Mouse (Mus musculus) CH12.LX (cell line): ENCODE results near the gene Ndufs1. TPM values are rescaled to one million over a fixed set of nuclear protein-coding genes. Genes with fewer than 3 reads are reported as not detected.

ENCODE experiments used
- DNase-seq: peaks from one replicate; pipeline ENCODE4 v3.0.0-alpha.2; 2013; ENCODE audit errors: extremely low read depth
- H3K27ac ChIP-seq: 2 replicates; pipeline ENCODE4 v1.5.1; 2012; ENCODE audit warnings: low read depth, mild to moderate bottlenecking, control low read depth, moderate library complexity; ENCODE audit not compliant: insufficient read depth
- H3K27me3 ChIP-seq: replicated peaks from 2 replicates; pipeline ENCODE3; 2012; ENCODE audit warnings: inconsistent platforms
- H3K36me3 ChIP-seq, 2 experiments: replicated peaks in 1 of 2; 2 replicates each; pipeline versions ENCODE3 to v1.6.1; 2012; ENCODE audit warnings: inconsistent platforms in 1 of 2, low read length in 1 of 2, mild to moderate bottlenecking in 1 of 2, mixed read lengths in 1 of 2, moderate library complexity in 1 of 2; ENCODE audit not compliant: control insufficient read depth in 1 of 2, insufficient read depth in 1 of 2
- H3K4me1 ChIP-seq, 2 experiments: 2 replicates each; pipeline ENCODE4 v1.6.1; 2012; ENCODE audit warnings: inconsistent platforms in 1 of 2, moderate library complexity in 1 of 2; ENCODE audit not compliant: insufficient read depth in 2 of 2, control insufficient read depth in 1 of 2
- H3K4me2 ChIP-seq: 2 replicates; pipeline ENCODE4 v1.6.1; 2012; ENCODE audit warnings: low read depth, mild to moderate bottlenecking, control low read depth; ENCODE audit not compliant: poor library complexity, insufficient read depth, severe bottlenecking
- H3K4me3 ChIP-seq, 3 experiments: fragments of 150-350 bp in 1 of 3; sonication (generic) in 1 of 3; replicated peaks in 1 of 3; 2 replicates each; pipeline versions ENCODE3 to v1.5.1; 2011 to 2012; ENCODE audit warnings: low read depth in 2 of 3, low read length in 2 of 3, mild to moderate bottlenecking in 2 of 3, moderate library complexity in 2 of 3, control low read depth in 1 of 3, improper control_type of control experiment in 1 of 3, inconsistent platforms in 1 of 3, mixed read lengths in 1 of 3; ENCODE audit not compliant: poor library complexity in 1 of 3
- H3K79me2 ChIP-seq: replicated peaks from 2 replicates; pipeline ENCODE4 v1.6.1; 2012; ENCODE audit warnings: mild to moderate bottlenecking, moderate library complexity; ENCODE audit not compliant: control insufficient read depth, poor library complexity, insufficient read depth, severe bottlenecking; ENCODE audit errors: extremely low read depth
- H3K9ac ChIP-seq: 2 replicates; pipeline ENCODE4 v1.6.1; 2012; ENCODE audit warnings: low read depth, mild to moderate bottlenecking, control low read depth, moderate library complexity; ENCODE audit not compliant: insufficient read depth
- H3K9me3 ChIP-seq: replicated peaks from 2 replicates; pipeline ENCODE3; 2012; ENCODE audit warnings: low read length, inconsistent platforms, mixed read lengths
- BHLHE40 ChIP-seq: IDR thresholded peaks from 2 replicates; pipeline ENCODE4 v1.6.1; 2011; ENCODE audit warnings: mild to moderate bottlenecking, low read depth, low read length, improper control_type of control experiment
- CHD1 ChIP-seq: IDR thresholded peaks from 2 replicates; pipeline ENCODE4 v1.6.1; 2012; ENCODE audit warnings: low read depth, low read length, improper control_type of control experiment, inconsistent platforms
- ETS1 ChIP-seq: conservative IDR thresholded peaks from 2 replicates; pipeline ENCODE4 v1.6.1; 2012; ENCODE audit warnings: low read depth, mild to moderate bottlenecking, inconsistent platforms, low read length, improper control_type of control experiment, moderate library complexity
- IRF4 ChIP-seq: IDR thresholded peaks from 2 replicates; pipeline ENCODE4 v1.6.1; 2014; ENCODE audit warnings: low read depth, mild to moderate bottlenecking, inconsistent platforms, low read length, improper control_type of control experiment
- JUND ChIP-seq: conservative IDR thresholded peaks from 2 replicates; pipeline ENCODE4 v1.6.1; 2011; ENCODE audit warnings: low read depth, low read length, improper control_type of control experiment
- MAFK ChIP-seq: IDR thresholded peaks from 2 replicates; pipeline ENCODE4 v1.6.1; 2011; ENCODE audit warnings: low read length, improper control_type of control experiment; ENCODE audit not compliant: insufficient replicate concordance
- MAZ ChIP-seq: IDR thresholded peaks from 2 replicates; pipeline ENCODE4 v1.6.1; 2012; ENCODE audit warnings: low read depth, mild to moderate bottlenecking, inconsistent platforms, low read length, improper control_type of control experiment, moderate library complexity
- POLR2A ChIP-seq: IDR thresholded peaks from 2 replicates; pipeline ENCODE4 v1.6.1; 2011; ENCODE audit warnings: low read depth, mild to moderate bottlenecking, improper control_type of control experiment, low read length
- POLR2AphosphoS2 ChIP-seq: IDR thresholded peaks from 2 replicates; pipeline ENCODE4 v1.6.1; 2011; ENCODE audit warnings: low read depth, low read length, improper control_type of control experiment
- RCOR1 ChIP-seq: conservative IDR thresholded peaks from 2 replicates; pipeline ENCODE4 v1.6.1; 2012; ENCODE audit warnings: low read depth, mild to moderate bottlenecking, inconsistent platforms, low read length, improper control_type of control experiment
- TBP ChIP-seq: conservative IDR thresholded peaks from 2 replicates; pipeline ENCODE4 v1.6.1; 2011; ENCODE audit warnings: low read depth, low read length, improper control_type of control experiment
- TCF12 ChIP-seq: IDR thresholded peaks from 2 replicates; pipeline ENCODE4 v1.6.1; 2014; ENCODE audit warnings: low read depth, mild to moderate bottlenecking, inconsistent platforms, low read length, improper control_type of control experiment
- USF2 ChIP-seq: conservative IDR thresholded peaks from 2 replicates; pipeline ENCODE4 v1.6.1; 2011; ENCODE audit warnings: low read depth, low read length, improper control_type of control experiment
- ZMIZ1 ChIP-seq: IDR thresholded peaks from 2 replicates; pipeline ENCODE4 v1.6.1; 2012; ENCODE audit warnings: low read depth, mild to moderate bottlenecking, inconsistent platforms, low read length, improper control_type of control experiment
- ZNF384 ChIP-seq: IDR thresholded peaks from 2 replicates; pipeline ENCODE4 v1.6.1; 2012; ENCODE audit warnings: low read depth, low read length, improper control_type of control experiment, inconsistent platforms
- dilution Hi-C: fragments of 300-500 bp; cut with MboI; formaldehyde crosslinking; loops from 2 replicates; pipeline ENCODE4 v1.14.3; 2020; ENCODE audit warnings: low sequenced_read_pairs; ENCODE audit not compliant: extremely low pct_unique_long_range_greater_than_20kb, extremely low pct_ligation_motif_present
- in situ Hi-C: fragments of 300-500 bp; cut with MboI; formaldehyde crosslinking; loops from 3 replicates; pipeline ENCODE4 v1.14.3; 2019; ENCODE audit warnings: low sequenced_read_pairs, low pct_ligation_motif_present, low pct_unique_long_range_greater_than_20kb, mixed read lengths
- polyA plus RNA-seq: library from polyadenylated mRNA; unstranded; fragments of >175 nt; gene quantifications from 2 replicates; pipeline ENCODE4 v1.2.1, GENCODE M21; 2012; ENCODE audit warnings: low read depth; ENCODE audit not compliant: insufficient read length
- total RNA-seq, 2 experiments: library from RNA; depleted of rRNA; stranded (reverse); fragments of 300-350 nt in 1 of 2; fragments of >200 nt in 1 of 2; gene quantifications; 2 replicates each; pipeline ENCODE4 v1.2.3; 2012 to 2014

Ndufs1 gene
- total and polyA plus RNA-seq, 3 experiments: 56.9 to 139 (median 104) TPM

DNA sequence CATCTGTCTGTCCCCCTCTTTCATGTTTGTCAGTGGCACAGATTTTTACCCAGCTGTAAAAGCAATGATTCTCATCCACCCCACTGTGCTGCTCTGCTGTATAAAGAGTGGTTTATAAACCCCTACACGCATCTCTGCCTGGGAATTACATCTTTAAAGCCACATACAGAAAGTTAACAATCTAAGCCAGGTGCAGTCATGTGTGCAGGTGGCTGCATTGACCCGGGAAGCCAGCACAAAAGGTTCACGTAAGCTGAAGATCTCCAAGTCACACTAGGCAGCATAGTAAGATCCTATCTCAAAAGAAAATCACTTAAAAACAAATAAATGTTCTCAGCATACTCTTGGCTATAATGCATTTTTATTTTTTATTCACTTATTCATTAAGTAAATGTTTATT, 47.4 kb downstream of the Ndufs1 start:
- Histone ChIP-seq H3K79me2 (no peaks in the 10 kb centered on the region), H3K27ac (no peak overlapping the region), H3K9me3 (no peaks in the 10 kb centered on the region), H3K4me1 (peaks cover 2 to 17% of the 10 kb centered on the region in 2 experiments; a peak in 3 of 4 replicates), H3K4me2 (no peak overlapping the region), H3K36me3 (peaks cover 11 to 33% of the 10 kb centered on the region in 2 experiments)
- TF ChIP-seq POLR2AphosphoS2: 0 out of 2 replicates have a peak, but pooled peaks have one; percentile 35
- no peak for TF ChIP-seq ZNF384
- TF ChIP-seq, all 38 proteins: peak for 1
- Histone ChIP-seq H3K4me3 (no peak overlapping the region), H3K9ac (no peak overlapping the region), H3K27me3 (no peaks in the 10 kb centered on the region)
- no peak for DNase-seq
- dilution Hi-C loops (no loop called here), in situ Hi-C loops (no loop called here)

DNA sequence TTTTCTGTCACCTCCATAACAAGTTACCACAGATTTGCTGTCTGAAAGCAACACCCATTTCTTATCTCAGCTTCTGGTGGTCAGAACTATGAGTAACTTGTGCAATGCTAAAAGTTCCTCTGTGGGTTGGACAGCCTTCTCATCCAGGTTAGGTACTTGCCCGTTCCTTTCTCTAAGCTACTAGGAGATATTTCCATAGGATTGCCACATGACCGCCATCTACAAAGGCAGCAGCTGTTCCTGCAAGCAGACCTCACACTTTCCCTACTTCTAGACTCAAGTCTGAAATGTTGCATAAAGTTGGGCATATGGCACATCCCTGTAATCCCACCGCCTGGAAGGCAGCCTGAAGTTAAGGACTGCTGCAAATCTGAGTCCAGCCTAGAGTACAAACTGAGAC, 50.4 kb downstream of the Ndufs1 start:
- Histone ChIP-seq H3K9ac (no peak overlapping the region), H3K4me3 (no peak overlapping the region), H3K27ac (no peak overlapping the region), H3K27me3 (no peaks in the 10 kb centered on the region), H3K9me3 (no peaks in the 10 kb centered on the region), H3K4me1 (peaks cover 2 to 17% of the 10 kb centered on the region in 2 experiments; a peak in 3 of 4 replicates), H3K79me2 (no peaks in the 10 kb centered on the region), H3K36me3 (peaks cover 33 to 57% of the 10 kb centered on the region in 2 experiments), H3K4me2 (no peak overlapping the region)
- no peak for DNase-seq
- in situ Hi-C loops (no loop called here), dilution Hi-C loops (no loop called here)
- no peak for TF ChIP-seq CHD1
- no peak for TF ChIP-seq TCF12
- no peak for TF ChIP-seq MAZ
- no peak for TF ChIP-seq ZMIZ1
- no peak for TF ChIP-seq BHLHE40
- no peak for TF ChIP-seq JUND
- TF ChIP-seq POLR2A: no peak
- no peak for TF ChIP-seq MAFK
- TF ChIP-seq IRF4: no peak
- no peak for TF ChIP-seq USF2
- TF ChIP-seq ETS1: no peak
- no peak for TF ChIP-seq RCOR1
- no peak for TF ChIP-seq TBP
